Mouse (Mus musculus) activated CD4-positive, CD25-positive, alpha-beta regulatory T cell, adult 4 months (primary cell): ENCODE results near the gene Hdac5. TPM values are rescaled to one million over a fixed set of nuclear protein-coding genes. Genes with fewer than 3 reads are reported as not detected.

Experiments
- ATAC-seq: one replicate; pipeline ENCODE4 v1.8.0; 2017
- polyA plus RNA-seq, 2 experiments: library from polyadenylated mRNA; unstranded; fragments of 100-300 nt; shearing (Covaris generic); gene quantifications; one replicate each; pipeline ENCODE4 v1.2.1; 2017

Gene Hdac5
- polyA plus RNA-seq, 2 experiments from 2014 or later: 6.0 to 9.3 TPM

- ATAC-seq: no peak
Measured at GRCm38 (mm10) chr11:102214430-102215156, 15.4 kb downstream of the Hdac5 start.

- no peak for ATAC-seq
Measured at GRCm38 (mm10) chr11:102211936-102212341, 18.0 kb downstream of the Hdac5 start.

- ATAC-seq: no peak
Measured at GRCm38 (mm10) chr11:102211011-102211410, 19.0 kb downstream of the Hdac5 start.

GRCm38 (mm10) chr11:102210185-102210584, 19.8 kb downstream of the Hdac5 start:
- ATAC-seq: no peak

- ATAC-seq: no peak
Measured at GRCm38 (mm10) chr11:102209742-102210141, 20.2 kb downstream of the Hdac5 start.

- no peak for ATAC-seq
Measured at GRCm38 (mm10) chr11:102208846-102209245, 21.1 kb downstream of the Hdac5 start.

- no peak for ATAC-seq
Measured at GRCm38 (mm10) chr11:102207825-102208777, 21.9 kb downstream of the Hdac5 start.

GRCm38 (mm10) chr11:102206481-102206880, 23.5 kb downstream of the Hdac5 start:
- ATAC-seq: no peak

GRCm38 (mm10) chr11:102201408-102201821, 28.6 kb downstream of the Hdac5 start:
- no peak for ATAC-seq

GRCm38 (mm10) chr11:102199856-102200255, 30.1 kb downstream of the Hdac5 start:
- ATAC-seq: no peak

GRCm38 (mm10) chr11:102198245-102198644, 31.7 kb downstream of the Hdac5 start:
- ATAC-seq: no peak

GRCm38 (mm10) chr11:102196018-102196797, 33.8 kb downstream of the Hdac5 start:
- no peak for ATAC-seq

GRCm38 (mm10) chr11:102193657-102194440, 36.1 kb downstream of the Hdac5 start:
- no peak for ATAC-seq

- ATAC-seq: no peak
Measured at GRCm38 (mm10) chr11:102190848-102191247, 39.1 kb downstream of the Hdac5 start.

- ATAC-seq: peak; percentile 73
Measured at GRCm38 (mm10) chr11:102189461-102190436, 40.2 kb downstream of the Hdac5 start, which contains the start of gene G6pc3. Gene G6pc3 (plus strand): TSS chr11:102189620.

GRCm38 (mm10) chr11:102188980-102189379, 41.0 kb downstream of the Hdac5 start:
- ATAC-seq: no peak

- no peak for ATAC-seq
Measured at GRCm38 (mm10) chr11:102186235-102186634, 43.7 kb downstream of the Hdac5 start.

- ATAC-seq: no peak
Measured at GRCm38 (mm10) chr11:102185677-102186076, 44.3 kb downstream of the Hdac5 start.

- ATAC-seq: peak; percentile 75
Measured at GRCm38 (mm10) chr11:102184646-102185495, 45.1 kb downstream of the Hdac5 start, which contains the start of gene Lsm12. Gene Lsm12 (minus strand): TSS chr11:102185296.
